Mouse (Mus musculus) c-Kit-positive CD71-positive TER-119-negative erythroid progenitor cells, embryonic 14.5 days (primary cell): ENCODE measurements around the gene Unc5a.

Experiments used
- DNase-seq: peaks from one replicate; pipeline ENCODE4 v3.0.0-alpha.2; 2013; ENCODE audit warnings: low read depth

Unc5a gene

DNA sequence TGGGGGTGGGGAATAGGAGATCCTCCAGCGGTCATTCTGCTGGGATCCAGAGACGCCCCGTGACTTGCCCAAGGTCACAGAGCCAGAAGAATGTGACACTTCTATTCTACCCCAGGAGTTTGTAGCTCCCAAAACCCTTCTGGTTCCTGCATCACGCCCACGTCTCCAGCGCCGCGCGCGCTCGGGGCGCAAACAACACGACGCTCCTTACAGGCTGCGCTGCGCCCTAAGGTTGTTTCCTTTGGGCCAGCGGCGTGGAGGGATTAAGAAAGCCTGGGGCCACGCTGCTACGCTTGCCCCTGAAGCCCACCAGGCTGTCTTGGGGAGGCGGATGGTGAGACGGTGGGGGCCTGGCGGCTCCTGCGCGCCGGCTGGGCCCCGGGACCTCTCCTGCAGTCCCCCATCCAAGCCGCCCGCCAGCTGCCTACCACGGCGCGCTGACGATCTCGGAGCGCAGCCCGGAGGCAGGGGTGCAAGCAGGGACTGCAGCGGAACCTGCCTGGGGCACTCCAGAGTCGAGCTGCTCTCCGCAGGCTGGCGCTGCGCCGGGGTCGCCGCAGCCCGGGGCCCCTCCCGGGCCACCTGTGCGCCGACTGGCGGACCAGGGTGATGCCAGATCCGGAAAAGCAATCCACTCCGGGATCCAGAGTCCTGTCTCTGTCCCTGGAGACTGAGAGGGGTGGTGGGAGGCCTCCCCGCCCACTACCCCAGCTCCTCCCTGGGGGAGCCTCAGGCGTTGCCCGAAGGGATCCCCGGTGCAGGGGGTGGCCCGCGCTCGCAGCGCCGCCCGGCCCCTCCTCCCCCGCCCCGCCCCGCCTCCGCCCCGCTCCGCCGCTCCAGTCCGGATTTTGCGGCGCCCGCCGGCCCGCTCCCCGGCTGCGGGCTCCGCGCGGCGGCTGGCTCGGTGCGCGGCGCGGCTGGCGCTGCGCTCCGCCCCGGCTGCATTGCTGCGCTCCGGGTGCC, at the start of gene Unc5a:
Unc5a (plus strand) TSS at position 881 of the 963 bp plus-strand sequence.
- no peak for DNase-seq

DNA sequence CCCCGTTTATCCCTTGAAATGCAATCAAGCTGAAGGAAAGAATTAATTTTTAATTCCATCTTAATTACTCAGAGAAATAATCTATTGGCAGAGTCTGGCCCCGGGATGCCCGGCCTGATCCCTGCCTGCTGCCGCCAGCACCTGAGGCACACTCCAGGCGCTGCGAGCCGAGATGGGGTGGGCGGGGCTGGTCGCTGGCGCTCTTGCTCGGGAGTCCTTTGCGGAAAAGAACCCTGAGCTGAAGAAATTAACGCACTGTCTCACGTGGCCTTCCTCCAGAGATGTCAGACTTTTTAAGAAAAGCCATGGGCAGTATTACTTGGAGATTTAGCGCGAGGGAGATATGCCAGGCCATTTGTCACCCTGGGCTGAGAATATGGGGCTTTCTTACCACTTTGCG, 37.2 kb upstream of the Unc5a start:
- no peak for DNase-seq

DNA sequence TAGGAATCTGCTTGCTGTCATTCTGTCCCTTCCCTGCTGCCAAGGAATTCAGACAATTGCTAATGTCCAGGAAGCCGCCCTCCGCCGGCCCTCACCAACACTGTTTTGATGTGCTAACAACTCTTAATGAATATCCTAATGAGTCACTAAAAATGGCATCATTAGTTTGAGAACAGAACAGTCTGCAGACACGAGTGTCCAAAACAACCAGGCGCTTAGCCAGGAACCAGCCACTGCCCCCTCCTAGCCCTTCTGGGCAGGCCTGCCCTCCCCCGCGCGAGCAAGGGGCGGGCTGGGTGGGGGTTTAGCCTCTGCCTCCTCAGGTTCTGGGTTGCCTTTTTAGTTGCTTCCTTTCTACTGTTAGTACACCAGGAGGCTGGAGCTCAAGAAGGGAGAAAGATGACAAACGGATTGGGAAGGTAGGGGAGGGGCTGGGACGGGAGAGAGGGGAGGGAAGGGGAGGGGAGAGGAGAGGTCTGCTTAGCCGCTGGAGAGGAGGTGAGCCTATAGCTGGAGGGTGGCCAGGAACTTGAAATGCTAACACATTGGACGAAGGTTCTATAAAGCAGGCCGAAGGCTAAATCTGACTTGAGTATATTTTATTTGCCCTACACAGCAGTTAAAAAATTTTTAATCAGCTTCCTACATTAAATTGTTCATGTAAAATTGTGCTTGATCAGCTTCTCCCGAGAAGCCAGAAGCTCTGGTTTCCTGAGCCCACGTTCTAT, 36.2 kb upstream of the Unc5a start:
- no peak for DNase-seq

DNA sequence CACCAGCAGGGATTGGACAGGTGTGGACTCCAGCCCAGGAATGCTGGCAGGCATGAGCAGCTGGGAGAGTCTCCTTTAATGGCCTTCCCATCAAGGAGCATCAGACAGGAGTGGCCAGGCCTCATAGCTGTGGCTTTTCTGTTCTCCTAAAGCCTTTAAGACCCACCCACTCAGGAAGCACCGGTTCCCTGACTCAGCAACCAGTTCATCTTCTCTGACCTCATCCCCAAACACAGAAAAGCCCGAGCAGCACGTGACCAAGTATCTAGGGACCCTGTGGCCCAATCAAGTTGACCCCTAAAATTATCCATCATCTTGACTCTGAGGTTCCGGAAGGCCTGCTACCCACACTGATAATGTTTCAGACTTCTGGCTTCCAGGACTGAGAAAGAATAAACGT, 32.6 kb upstream of the Unc5a start:
- DNase-seq, result no peak

DNA sequence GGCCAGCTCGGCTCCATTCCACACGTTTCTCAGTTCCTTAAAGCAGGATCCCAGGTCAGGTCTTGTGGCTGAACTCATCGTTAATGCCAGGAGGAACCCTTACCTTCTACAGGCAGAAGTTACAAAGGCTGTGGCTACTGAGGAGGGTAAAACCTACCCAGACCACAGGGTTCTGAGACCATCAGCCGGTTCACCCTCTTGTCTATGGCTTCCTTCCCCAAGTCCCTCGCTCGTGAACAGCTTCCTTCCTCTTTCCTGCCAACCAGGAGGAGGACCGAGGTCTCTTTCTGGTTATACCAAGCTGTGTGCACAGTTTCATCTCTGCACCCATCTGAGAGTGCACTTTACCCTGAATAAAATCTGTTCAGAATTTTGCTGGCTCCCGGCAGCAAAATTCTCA, 30.3 kb upstream of the Unc5a start:
- DNase-seq, result no peak

DNA sequence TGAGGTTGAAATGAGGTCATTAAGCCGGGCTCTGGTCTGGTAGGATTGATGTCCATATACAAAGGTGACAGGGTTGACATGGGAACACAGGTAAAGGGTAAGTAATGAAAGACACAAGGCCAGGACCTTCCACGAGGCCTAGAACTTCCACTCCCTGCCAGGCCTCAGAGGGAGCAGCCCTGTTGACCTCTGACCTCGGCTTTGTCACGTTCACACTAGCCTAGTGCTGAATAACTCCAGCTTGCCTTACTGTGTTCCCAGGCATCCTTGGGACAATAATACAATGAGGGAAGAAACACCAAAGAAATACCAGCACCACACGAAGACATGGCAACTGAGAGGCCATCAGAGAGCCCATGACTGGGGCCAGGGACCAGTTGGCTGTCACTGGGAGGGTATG, 29.5 kb upstream of the Unc5a start:
- no peak for DNase-seq

DNA sequence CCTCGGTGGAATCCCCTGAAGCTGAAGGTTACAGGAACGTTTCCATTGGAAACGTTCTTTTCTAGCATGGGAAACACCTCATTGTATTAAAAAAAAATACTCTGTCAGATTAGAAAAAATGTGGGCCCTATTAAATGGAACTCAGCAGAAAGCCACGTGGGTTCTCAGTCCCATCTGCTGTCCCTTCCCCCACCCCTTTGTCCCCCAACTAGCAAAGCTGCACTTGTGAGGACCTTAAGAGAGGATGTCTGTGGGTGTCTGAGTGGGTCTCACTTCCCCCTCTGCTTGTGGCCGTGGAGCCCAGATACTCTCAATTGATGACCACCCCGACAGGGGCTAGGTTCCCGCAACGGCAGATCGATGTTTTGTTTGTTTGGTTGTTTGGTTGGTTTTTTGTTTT, 27.5 kb upstream of the Unc5a start:
- no peak for DNase-seq

DNA sequence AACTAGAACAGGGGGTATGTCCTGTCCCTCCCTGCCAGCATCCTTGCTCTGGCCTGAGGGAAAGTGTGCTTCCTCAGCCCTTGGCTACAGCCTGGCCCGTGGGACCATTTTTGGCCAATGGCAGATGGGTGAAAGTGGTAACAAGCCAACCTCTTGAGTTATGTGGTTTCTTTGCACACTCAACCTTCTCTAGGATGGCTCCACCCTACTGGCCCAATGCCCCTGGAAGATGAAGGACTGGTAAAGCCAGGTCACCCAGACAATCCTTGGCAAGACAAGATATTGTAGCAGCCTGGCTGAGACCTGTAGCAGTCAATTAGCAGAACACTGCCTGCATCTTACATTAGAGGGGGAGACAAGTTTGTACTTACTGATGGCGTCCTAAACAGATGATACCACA, 25.5 kb upstream of the Unc5a start:
- no peak for DNase-seq

DNA sequence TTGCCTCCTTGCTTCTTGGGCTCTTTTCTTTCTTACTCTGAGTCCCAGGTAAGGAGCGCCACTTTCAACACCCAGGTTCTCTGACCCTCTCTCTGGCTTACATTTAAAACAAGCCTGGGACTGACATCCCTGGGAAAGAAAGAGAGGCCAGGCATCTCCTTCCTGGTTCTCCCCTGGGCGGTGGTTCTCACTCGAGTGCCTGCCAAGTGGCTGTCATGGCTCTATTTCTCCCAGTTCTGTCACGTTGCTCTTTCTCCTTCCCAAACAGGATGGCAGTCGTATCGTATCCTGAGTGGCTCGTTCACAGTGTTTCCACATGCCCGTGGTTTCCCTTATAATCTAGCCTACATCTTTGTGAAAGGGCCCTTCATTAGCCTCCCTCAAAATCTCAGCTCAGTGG, 23.7 kb upstream of the Unc5a start:
- no peak for DNase-seq

DNA sequence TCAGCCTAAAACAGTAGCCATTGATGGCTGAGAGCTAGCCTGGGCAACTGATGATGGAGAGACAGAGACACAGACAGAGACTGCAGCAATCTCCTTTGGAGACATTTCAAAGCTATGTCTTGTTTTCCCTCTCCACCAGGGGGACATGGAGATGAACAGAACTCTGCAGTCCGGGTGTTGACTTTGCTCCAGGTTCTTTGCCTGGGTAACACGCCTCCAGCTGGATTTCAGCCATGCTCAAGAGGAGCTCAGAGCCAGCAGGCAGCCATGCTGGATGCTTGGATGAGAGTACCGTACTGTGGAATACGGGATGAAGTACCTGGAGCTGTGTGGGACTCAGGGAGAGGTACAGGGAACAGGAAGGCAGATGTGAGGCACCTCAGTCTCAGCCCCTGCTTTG, 22.6 kb upstream of the Unc5a start:
- DNase-seq, result no peak

DNA sequence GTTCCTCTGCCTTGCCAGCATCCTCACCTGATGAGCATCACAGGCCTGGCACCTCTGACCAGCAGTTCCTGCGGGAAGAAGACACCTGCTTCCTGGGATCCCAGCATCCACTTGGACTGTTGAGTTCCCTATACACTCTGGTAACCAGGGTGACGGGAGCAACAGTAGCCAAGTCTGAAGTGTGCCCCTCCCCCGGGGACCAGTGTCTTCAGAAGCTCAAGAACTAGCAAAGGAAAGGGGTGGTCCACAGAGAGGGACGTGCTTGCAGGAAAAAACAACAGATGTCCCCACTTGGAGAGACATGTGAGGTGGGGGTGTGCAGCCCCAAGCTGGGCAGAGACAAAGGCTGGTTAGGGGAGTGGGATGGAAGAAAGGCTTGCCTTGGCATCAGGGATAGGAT, 19.1 kb upstream of the Unc5a start:
- no peak for DNase-seq

DNA sequence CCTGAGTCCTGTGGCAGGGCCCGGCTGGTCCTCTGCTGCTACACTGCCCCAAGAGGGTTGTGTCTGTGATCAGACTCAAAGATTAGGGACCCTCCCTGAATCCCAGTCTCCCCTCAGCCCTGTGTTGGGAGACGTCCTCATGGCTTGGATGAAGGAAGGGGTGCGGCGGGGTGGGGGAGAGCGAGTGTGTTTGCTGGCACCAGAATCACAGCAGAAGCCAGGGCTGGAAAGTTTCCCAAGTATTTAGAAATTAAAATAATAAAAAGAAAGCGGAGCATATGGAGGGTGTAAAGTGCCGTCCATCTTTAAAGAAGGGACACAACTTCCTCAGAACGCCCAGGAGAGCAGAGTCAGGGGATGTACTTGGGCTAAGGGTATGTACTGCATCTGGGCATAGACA, 14.3 kb upstream of the Unc5a start:
- DNase-seq, result no peak

DNA sequence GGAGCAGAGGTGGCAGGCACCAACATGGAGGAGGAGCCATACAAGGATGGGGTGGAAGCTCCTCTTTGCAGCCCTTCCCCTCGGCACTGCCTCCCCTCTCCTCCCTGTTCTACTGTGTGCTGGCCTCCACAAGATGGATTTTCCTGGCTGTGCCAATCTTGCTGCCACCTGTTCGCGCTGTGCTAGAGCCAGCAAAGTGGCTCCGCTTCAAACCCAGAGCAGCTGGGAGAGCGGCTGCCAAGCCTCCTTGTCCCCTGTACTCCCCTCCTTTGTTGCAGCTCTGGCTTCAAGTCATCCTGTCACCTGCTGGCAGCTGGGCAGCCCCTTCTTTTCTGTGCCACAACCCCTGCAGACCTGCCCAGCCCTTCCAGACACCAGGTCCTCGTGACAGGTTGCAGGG, 13.0 kb upstream of the Unc5a start:
- DNase-seq, result no peak

DNA sequence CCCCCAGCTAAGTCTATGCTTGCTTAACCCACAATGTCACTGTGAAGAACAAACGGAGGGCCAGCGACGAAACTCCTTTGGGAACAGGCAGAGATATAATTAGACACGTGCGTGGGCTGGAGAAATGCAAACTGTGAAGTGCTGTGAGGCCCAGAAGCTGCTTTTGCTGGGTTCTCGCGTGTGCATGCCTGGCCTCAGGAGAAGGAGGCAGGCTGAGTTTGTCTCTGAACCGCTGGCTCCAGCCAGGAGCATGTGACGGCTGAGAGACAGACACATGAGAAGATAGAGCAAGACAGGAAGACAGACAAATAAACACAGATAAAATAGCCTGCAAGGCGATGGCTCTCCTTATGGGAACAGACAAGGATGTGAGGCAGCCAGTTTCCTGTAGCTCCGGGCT, 11.3 kb upstream of the Unc5a start:
- DNase-seq, result no peak

DNA sequence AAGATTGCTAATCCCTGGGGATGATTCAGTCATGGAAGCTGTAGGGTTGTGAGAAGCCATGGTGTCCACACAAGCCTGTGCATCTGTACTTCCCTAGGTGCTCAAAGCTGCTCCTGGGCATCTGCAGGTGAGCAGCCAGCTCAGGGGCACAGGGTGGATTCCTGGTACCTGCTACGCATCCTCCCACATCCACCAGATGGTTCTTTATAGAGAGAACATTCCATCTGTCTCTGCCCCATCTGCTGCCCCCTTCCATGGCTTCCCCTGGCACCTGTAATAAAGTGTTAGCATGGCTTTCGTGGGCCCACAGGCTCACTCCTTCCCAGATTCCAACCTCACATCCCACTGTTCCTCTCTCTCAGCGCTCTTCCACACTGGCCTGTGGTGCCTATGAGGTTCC, 10.7 kb upstream of the Unc5a start:
- no peak for DNase-seq

DNA sequence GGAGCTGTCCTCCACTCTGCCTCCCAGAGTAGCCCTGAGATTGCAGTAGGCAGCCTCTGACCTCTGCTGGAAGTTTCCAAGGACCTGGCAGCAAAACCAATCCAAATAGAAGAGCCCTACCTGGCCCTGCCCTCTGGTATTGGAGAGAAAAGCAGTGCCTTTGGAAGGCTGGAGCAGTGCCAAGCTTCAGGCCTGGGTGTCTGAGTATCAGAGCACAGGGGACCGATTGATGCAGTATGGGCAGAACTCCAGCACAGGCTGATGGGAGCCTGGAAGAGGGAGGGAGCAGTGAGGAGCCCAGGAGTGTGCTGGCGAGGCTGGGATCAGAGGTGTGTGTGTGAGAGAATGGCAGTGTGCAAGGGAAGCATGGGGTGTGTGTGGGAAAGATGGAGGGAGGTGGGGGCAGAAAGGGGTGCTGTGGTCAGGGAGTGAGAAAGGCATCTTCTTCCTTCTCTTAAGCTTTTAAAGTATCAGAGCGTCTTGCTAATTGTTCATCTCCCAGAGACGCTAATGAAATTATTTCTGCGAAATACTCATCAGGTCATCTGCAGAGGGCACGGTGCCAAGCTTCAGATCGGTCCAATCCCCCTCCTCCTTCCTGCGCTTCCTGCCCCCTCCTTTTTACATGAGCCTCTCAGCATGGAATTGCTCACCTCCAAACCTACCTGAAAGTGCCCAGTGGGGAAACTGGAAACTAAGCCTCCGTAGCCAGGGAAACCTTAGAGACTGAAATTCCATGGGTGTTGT, 4.6 kb upstream of the Unc5a start:
- DNase-seq, result no peak

DNA sequence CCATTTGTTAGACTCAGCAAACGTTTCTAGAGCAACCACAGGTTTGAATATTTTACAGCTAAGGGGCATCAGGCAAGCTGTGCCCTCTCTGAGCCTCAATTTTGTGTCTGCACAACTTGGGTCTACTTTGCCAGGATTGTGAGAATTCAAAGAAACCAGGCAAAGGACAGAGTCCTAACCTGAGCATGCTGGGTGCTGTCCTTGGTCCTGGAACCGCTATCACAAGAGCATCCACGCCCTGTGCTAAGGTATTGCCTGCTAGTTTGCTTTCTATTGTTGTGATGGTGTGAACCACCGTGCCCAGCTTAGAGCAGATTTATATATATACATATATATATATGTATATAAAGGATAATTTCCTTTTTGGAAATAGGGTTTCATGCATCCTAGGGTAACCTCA, 3.9 kb upstream of the Unc5a start:
- peak; percentile 8 for DNase-seq

DNA sequence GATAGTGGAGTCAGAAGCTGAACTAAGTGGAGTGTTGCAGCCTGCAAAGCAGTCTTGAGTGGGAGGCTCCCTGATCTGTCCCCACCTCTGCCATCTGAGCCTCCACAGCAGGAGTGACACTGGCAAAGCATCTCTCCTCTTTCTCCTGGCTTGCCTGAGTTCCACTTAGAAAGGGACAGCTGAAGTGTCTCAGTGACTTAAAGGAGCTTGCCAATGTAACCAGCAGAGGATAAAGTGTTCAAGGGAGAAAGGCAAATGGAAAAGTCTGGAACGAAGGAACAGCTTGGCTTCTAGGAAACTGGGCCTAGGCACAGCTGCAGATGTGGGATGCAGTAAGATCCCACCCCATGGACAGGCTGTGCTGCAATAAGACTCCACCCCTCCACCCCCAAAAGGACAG, 2.8 kb upstream of the Unc5a start:
- no peak for DNase-seq

DNA sequence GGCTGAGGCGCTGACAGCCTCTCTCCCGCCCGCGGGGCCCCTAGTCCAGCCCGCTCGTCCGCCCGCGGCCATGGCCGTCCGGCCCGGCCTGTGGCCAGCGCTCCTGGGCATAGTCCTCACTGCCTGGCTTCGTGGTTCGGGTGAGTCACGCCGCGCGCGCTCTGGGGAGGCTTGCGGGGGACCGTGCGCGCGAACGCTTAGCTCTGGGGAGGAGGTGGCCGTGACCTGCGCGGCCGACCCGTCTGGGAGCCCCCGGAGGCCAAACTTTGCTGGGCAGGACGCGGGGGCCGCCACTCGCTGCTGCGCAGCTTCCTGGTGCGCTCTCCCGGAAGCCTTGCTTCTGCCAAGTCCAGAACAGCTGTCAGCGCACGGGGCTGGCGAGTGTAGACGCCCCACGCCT, 381 bp downstream of the Unc5a start:
- no peak for DNase-seq

DNA sequence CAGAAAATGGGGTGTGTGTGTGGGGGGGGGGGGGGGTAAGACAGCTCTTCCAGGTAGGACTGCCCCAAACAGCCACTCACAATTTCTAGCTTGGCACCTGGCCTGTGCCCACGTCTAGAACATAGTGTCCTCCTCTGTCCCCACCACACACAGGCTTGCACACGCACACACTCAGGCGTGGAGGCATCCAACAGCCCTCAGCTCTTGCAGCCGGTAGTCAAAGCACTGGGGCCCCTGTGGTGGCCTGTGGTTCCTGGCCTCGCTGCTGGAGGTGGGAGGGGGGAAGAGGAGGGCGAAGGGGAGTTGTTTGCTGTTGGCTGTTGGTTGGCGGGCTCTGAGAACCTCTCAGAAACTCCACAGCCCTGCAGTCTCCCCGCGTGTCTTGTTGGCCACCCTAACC, 920 bp downstream of the Unc5a start:
- no peak for DNase-seq

DNA sequence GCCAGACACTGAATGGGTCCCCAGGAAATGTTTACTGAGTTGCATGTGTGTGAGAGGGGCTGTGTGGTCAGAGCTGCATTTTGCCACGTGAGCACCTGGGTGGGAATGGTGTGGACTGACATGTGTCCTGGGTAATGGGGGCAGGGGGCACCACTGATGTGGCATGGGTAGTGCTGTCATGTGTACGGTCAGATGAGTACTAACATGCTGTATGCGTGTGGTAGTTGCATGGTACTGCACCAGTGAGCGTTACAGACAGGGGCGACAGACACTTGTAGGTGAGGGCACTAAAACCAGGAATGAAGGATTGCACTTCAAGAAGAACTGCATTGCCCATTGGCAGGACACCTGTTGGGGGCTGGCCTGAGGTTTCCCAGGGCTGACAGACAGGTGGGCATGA, 2.0 kb downstream of the Unc5a start:
- no peak for DNase-seq

DNA sequence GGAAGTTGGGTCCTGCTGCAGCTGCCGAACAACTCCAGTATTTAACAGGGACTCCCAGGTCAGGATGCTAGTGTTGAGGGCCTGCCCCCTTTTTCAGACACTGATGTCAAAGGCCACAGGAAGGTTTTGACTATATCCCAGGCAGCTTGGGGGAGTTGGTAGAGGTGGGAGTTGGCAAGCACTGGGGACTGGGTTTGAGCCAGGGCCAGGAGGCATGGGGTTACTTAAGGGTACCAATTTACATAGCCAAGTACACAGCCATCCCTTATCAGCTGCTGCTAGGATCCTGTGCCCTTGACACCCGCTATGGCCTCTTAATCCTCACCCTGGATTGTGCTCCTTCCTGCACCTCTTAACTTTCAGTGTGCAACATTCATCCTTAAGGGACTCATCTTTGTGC, 5.5 kb downstream of the Unc5a start:
- DNase-seq, result no peak
